Mouse (Mus musculus) cortical plate, adult 2 months (tissue): ENCODE results near the gene Ippk.

ENCODE experiments used
- CTCF ChIP-seq: fragments of 200-500 bp; IDR thresholded peaks from 2 replicates; pipeline ENCODE4 v1.5.1; 2011; ENCODE audit warnings: mild to moderate bottlenecking, control low read depth, low read length; ENCODE audit not compliant: insufficient read depth; ENCODE audit errors: extremely low read depth
- POLR2A ChIP-seq: fragments of 200-500 bp; IDR thresholded peaks from 2 replicates; pipeline ENCODE4 v1.6.1; 2011; ENCODE audit warnings: mild to moderate bottlenecking, low read length, control low read depth; ENCODE audit not compliant: insufficient read depth; ENCODE audit errors: extremely low read depth

DNA sequence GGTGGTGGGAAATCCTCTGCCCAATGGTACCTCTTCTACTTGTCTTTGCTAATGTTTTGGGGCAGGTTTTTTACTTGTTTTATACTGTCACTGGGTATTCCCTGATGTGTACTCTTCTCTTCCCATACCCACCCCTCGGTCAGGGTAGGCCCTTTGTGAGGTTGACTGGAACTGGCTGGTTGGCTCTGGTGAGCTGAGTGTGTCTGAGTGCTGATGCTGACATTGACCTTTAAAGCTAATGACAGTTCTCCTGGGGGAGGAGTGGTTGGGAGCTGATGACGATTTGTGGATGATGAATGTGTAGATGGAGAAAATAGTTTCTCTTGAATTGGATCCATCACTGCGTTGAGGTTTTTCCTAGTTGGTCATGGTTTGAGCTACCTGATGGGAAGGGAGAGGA is 5.7 kb downstream of the Ippk start:
- no peak for TF ChIP-seq CTCF
- no peak for TF ChIP-seq POLR2A
